Mouse (Mus musculus) limb, embryonic 11.5 days (tissue): ENCODE measurements around the gene Ccna1. TPM values are rescaled to one million over a fixed set of nuclear protein-coding genes. Genes with fewer than 3 reads are reported as not detected.
A peak's percentile ranks its signal among the peaks of the same experiment; 100 is the strongest.

Experiments
- ATAC-seq: fragments of 200-750 bp; cut with Nextera tagmentation; 2 replicates; pipeline ENCODE4 v1.8.0; 2017; ENCODE audit warnings: low read depth; ENCODE audit not compliant: insufficient number of reproducible peaks, low FRiP score, low TSS enrichment
- DNase-seq: peaks from one replicate; pipeline ENCODE4 v3.0.0-alpha.2; 2015; ENCODE audit warnings: low spot score
- H3K27ac ChIP-seq: fragments of 300-500 bp; sonication (generic); replicated peaks from 2 replicates; pipeline ENCODE4 v1.5.1; 2014; ENCODE audit warnings: low read depth, mild to moderate bottlenecking, low read length
- H3K27me3 ChIP-seq: fragments of 300-500 bp; sonication (generic); 2 replicates; pipeline ENCODE4 v1.6.1; 2014; ENCODE audit warnings: mild to moderate bottlenecking, low read length, mixed read lengths; ENCODE audit not compliant: control insufficient read depth, insufficient read depth
- H3K36me3 ChIP-seq: fragments of 300-500 bp; sonication (generic); 2 replicates; pipeline ENCODE4 v1.6.1; 2014; ENCODE audit warnings: mild to moderate bottlenecking, low read length, moderate library complexity, mixed read lengths; ENCODE audit not compliant: control insufficient read depth, insufficient read depth
- H3K4me1 ChIP-seq: fragments of 300-500 bp; sonication (generic); 2 replicates; pipeline ENCODE4 v1.6.1; 2014; ENCODE audit warnings: low read length, mixed read lengths; ENCODE audit not compliant: control insufficient read depth, insufficient read depth
- H3K4me2 ChIP-seq: fragments of 300-500 bp; sonication (generic); 2 replicates; pipeline ENCODE4 v1.6.1; 2014; ENCODE audit warnings: low read depth, mild to moderate bottlenecking, moderate library complexity; ENCODE audit not compliant: severe bottlenecking
- H3K4me3 ChIP-seq: fragments of 300-500 bp; sonication (generic); 2 replicates; pipeline ENCODE4 v1.5.1; 2014; ENCODE audit warnings: low read depth, low read length
- H3K9ac ChIP-seq: fragments of 300-500 bp; sonication (generic); 2 replicates; pipeline ENCODE4 v1.6.1; 2014; ENCODE audit warnings: mild to moderate bottlenecking, low read length
- H3K9me3 ChIP-seq: fragments of 300-500 bp; sonication (generic); 2 replicates; pipeline ENCODE4 v1.6.1; 2016; ENCODE audit warnings: low read length; ENCODE audit not compliant: control insufficient read depth
- WGBS: fragments of 180-500 bp; shearing (Covaris S2); extraction: QIAGEN DNeasy Blood & Tissue Kit; methylation state at CpG from one replicate; pipeline ENCODE4 v1.1.7; 2014; 5-methylcytosine and 5-hydroxymethylcytosine counted together
- polyA plus RNA-seq: library from polyadenylated mRNA; unstranded; fragments of >200 nt; fragmentation: Nextera tagmentation; extraction: Ambion mirVana; gene quantifications from 2 replicates; pipeline ENCODE4 v1.2.1, GENCODE M21; 2014

Gene Ccna1
- polyA plus RNA-seq, 1 experiment from 2014 or later: 2.7 TPM

DNA sequence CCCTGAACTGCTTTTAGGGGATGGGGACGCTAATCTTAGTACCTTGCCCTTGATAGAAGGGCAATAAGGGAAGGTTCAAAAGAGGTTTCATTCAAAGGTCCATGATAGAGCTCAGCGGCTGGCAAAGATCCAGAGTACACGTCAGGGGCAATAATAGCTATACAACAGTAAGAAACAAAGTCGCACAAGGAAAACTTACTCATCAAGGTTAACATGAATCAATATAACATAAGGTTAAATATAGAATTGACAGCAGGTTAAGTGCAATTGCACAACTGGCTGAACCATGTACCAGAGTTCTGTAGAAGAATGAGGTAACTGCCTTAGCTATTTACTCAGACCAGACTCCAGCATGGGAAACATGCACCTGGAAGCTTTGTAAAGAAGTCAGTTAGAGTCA is 34.0 kb upstream of the Ccna1 start:
- no peak overlapping the region for H3K27ac ChIP-seq
- ATAC-seq: no peak
- no peaks in the 10 kb centered on the region for H3K27me3 ChIP-seq
- no peak overlapping the region for H3K9ac ChIP-seq
- DNase-seq: no peak
- 90% methylated on average over 4 of the region's 4 CpGs for WGBS
- no peak overlapping the region for H3K4me2 ChIP-seq
- no peaks in the 10 kb centered on the region for H3K4me1 ChIP-seq
- no peaks in the 10 kb centered on the region for H3K36me3 ChIP-seq
- no peak overlapping the region for H3K4me3 ChIP-seq
- no peaks in the 10 kb centered on the region for H3K9me3 ChIP-seq

DNA sequence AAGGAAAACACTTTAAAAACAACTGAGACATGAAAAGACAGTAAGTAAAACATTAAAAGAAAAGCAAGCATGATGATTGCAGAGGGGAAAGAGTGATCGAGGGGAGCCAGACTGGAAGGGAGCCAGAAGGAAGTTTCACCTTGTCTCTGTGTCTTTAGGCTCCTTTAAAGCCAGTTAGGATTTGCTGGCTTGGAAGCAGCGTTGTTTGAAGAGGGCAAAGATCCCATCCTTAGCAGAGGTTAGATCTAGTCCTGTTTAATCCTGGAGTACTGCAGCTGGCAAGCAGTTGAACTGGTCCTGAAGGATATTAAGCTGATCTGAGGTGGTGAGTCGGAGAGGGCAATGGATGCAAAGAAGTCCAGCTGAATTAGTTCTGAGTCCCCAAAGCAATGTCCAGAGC is 33.5 kb upstream of the Ccna1 start:
- no peak overlapping the region for H3K4me2 ChIP-seq

GRCm38 (mm10) chr3:55088359-55088758 is 33.1 kb upstream of the Ccna1 start:
- Histone ChIP-seq H3K4me2 (no peak overlapping the region), H3K9ac (no peak overlapping the region), H3K36me3 (no peaks in the 10 kb centered on the region), H3K4me3 (no peak overlapping the region), H3K4me1 (no peaks in the 10 kb centered on the region), H3K27ac (no peak overlapping the region), H3K9me3 (no peaks in the 10 kb centered on the region), H3K27me3 (no peaks in the 10 kb centered on the region)
- WGBS: 75% methylated on average over 4 of the region's 4 CpGs
- ATAC-seq (no peak), DNase-seq (no peak)

More for the DNA sequence above, 33.5 kb upstream of the Ccna1 start:
- ATAC-seq (no peak), DNase-seq (no peak)
- H3K27me3 ChIP-seq: no peaks in the 10 kb centered on the region
- H3K4me3 ChIP-seq: no peak overlapping the region
- no peak overlapping the region for H3K9ac ChIP-seq
- H3K4me1 ChIP-seq: no peaks in the 10 kb centered on the region
- WGBS: 78% methylated on average over 3 of the region's 3 CpGs
- H3K27ac ChIP-seq: no peak overlapping the region
- no peaks in the 10 kb centered on the region for H3K36me3 ChIP-seq
- H3K9me3 ChIP-seq: no peaks in the 10 kb centered on the region

DNA sequence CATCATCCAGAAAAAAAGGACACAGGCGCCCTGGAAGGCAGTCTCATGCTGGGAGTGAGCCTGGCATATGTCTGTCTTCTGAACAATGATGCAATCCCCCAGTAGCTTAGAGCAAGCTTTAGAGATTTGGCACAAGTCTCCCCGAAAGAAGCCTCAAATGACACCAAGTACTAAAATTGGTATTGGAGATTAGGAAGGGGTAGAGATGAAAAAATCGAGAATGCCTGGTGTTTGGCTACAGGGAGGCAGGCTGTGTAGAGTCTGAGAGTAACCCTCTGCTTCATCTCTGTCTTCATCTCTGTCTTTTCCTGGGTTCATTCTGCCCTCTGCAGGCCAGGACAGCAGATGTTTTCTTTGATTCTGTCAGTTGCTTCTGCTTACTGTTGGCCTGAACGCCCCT is 32.1 kb upstream of the Ccna1 start:
- no peak for ATAC-seq

GRCm38 (mm10) chr3:55086948-55087347 is 31.6 kb upstream of the Ccna1 start:
- no peak overlapping the region for H3K4me2 ChIP-seq
- no peaks in the 10 kb centered on the region for H3K27me3 ChIP-seq
- no peak for ATAC-seq
- no peak for DNase-seq
- no peak overlapping the region for H3K4me3 ChIP-seq
- no peaks in the 10 kb centered on the region for H3K36me3 ChIP-seq
- H3K9ac ChIP-seq: no peak overlapping the region
- no peaks in the 10 kb centered on the region for H3K4me1 ChIP-seq
- H3K27ac ChIP-seq: no peak overlapping the region
- 94% methylated on average over 5 of the region's 5 CpGs for WGBS
- H3K9me3 ChIP-seq: no peaks in the 10 kb centered on the region

More for the DNA sequence above, 32.1 kb upstream of the Ccna1 start:
- no peak for DNase-seq
- WGBS: 72% methylated on average over 4 of the region's 4 CpGs
- Histone ChIP-seq H3K9me3 (no peaks in the 10 kb centered on the region), H3K36me3 (no peaks in the 10 kb centered on the region), H3K4me3 (no peak overlapping the region), H3K9ac (no peak overlapping the region), H3K4me1 (no peaks in the 10 kb centered on the region), H3K4me2 (no peak overlapping the region), H3K27me3 (no peaks in the 10 kb centered on the region), H3K27ac (no peak overlapping the region)

DNA sequence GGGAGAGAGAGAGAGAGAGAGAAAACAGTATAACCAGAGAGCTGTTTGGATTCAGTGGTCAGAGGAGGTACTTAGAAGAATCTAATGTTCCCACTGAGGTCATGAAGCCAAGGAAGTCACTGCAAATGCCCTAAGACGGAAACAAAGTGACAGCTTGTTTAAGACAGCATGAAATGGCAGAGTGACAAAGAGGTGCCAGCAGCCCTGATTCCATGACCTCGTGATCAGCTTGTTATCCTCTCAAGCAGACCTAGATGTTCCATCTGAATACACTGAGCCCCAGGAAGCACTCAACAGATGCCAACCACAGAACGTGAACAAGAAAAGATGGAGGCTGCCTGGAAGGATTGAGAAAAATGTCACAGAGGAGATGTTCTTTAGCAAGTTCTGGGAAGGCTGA is 30.4 kb upstream of the Ccna1 start:
- 63% methylated on average over 3 of the region's 3 CpGs for WGBS
- H3K4me2 ChIP-seq: no peak overlapping the region
- no peak for ATAC-seq

GRCm38 (mm10) chr3:55084781-55085180 is 29.5 kb upstream of the Ccna1 start:
- no peaks in the 10 kb centered on the region for H3K9me3 ChIP-seq
- H3K36me3 ChIP-seq: no peaks in the 10 kb centered on the region
- H3K4me1 ChIP-seq: no peaks in the 10 kb centered on the region
- H3K4me2 ChIP-seq: no peak overlapping the region
- no peak overlapping the region for H3K27ac ChIP-seq
- DNase-seq (no peak), ATAC-seq (no peak)
- WGBS: 73% methylated on average over 6 of the region's 6 CpGs
- H3K4me3 ChIP-seq: no peak overlapping the region
- no peaks in the 10 kb centered on the region for H3K27me3 ChIP-seq
- H3K9ac ChIP-seq: no peak overlapping the region

More for the DNA sequence above, 30.4 kb upstream of the Ccna1 start:
- H3K4me3 ChIP-seq: no peak overlapping the region
- no peak overlapping the region for H3K27ac ChIP-seq
- H3K36me3 ChIP-seq: no peaks in the 10 kb centered on the region
- no peak for DNase-seq
- H3K9me3 ChIP-seq: no peaks in the 10 kb centered on the region
- no peak overlapping the region for H3K9ac ChIP-seq
- no peaks in the 10 kb centered on the region for H3K27me3 ChIP-seq
- no peaks in the 10 kb centered on the region for H3K4me1 ChIP-seq

GRCm38 (mm10) chr3:55080055-55080454 is 24.8 kb upstream of the Ccna1 start:
- H3K27me3 ChIP-seq: no peaks in the 10 kb centered on the region
- no peak for ATAC-seq
- no peak overlapping the region for H3K4me2 ChIP-seq
- no peak overlapping the region for H3K9ac ChIP-seq
- H3K9me3 ChIP-seq: no peaks in the 10 kb centered on the region
- 17% methylated on average over 6 of the region's 6 CpGs for WGBS
- H3K36me3 ChIP-seq: no peaks in the 10 kb centered on the region
- no peak overlapping the region for H3K27ac ChIP-seq
- DNase-seq: peak; percentile 81
- no peaks in the 10 kb centered on the region for H3K4me1 ChIP-seq
- H3K4me3 ChIP-seq: no peak overlapping the region

GRCm38 (mm10) chr3:55079619-55080018 is 24.3 kb upstream of the Ccna1 start:
- Histone ChIP-seq H3K4me2 (no peak overlapping the region), H3K36me3 (no peaks in the 10 kb centered on the region), H3K4me1 (no peaks in the 10 kb centered on the region), H3K4me3 (no peak overlapping the region), H3K27me3 (no peaks in the 10 kb centered on the region), H3K27ac (no peak overlapping the region), H3K9ac (no peak overlapping the region), H3K9me3 (no peaks in the 10 kb centered on the region)
- 78% methylated on average over 8 of the region's 8 CpGs for WGBS
- peak; percentile 18 for DNase-seq
- ATAC-seq: no peak
